Mouse (Mus musculus): Measurements from ENCODE around the gene Cd93. TPM values are rescaled to one million over a fixed set of nuclear protein-coding genes. Genes with fewer than 3 reads are reported as not detected.
A peak's percentile ranks its signal among the peaks of the same experiment; 100 is the strongest.

Cd93 gene
- polyA plus RNA-seq, 1 experiment: 7.5 TPM

DNA sequence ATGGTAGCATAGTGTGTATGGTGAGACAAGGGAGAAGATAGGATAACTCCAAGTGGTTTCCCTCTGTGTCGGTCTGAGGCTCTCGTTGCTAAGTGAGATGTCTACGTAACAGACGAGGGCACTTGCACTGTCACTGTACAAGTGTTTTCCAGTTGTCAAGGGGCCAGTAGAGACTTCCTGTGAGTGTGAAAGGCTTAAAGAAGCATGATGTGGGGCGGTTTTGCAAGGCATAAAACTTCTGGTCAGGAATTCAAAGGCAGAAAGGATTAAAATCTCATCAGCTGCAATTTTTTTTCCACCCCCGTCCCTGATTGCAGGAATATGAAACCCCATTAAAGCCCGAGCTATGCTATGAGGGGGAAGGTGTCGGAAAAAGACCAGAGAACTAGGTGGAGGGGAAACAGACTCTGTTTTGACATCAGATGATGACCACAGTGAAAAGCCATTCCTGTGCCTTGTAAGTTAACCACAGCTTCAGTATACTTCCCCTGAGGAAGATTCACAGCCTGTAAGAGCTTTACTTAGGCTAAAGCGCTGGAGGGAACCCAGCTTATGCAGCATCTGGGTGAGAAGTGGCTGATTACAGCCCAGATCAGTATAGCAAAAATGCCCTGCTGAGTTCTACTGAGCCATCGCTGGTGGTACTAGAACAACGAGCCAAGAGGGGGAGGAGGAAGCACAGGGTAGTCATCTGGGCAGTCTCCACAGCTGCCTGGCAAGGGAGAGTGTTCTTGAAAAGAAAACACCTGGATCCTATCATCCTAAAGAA is 46.2 kb downstream of the Cd93 start:
- no peaks in the 10 kb centered on the region for H3K36me3 ChIP-seq (ENCODE audit: control insufficient read depth, insufficient read depth, low read length)
- DNase-seq (ENCODE audit: low read depth in 1 of 2, low spot score in 2 of 2): no peak
- peak overlapping the region; percentile 17; the same call in 1 of the 2 replicates for H3K27ac ChIP-seq (ENCODE audit: insufficient read depth, low read length)
- H3K4me1 ChIP-seq (ENCODE audit: control insufficient read depth, insufficient read depth, insufficient read length): peaks cover 9% of the 10 kb centered on the region
- TF ChIP-seq CTCF (IDR thresholded peaks at IDR 0.05; ENCODE audit: extremely low read depth, insufficient read depth, insufficient read length, insufficient replicate concordance) (no peak), POLR2A (IDR thresholded peaks at IDR 0.05; ENCODE audit: low read depth, low read length) (no peak)
- H3K4me3 ChIP-seq (ENCODE audit: extremely low read depth, insufficient read depth, insufficient read length): no peak overlapping the region
- H3K27me3 ChIP-seq (ENCODE audit: control insufficient read depth, insufficient read depth, low read length): peaks cover 3% of the 10 kb centered on the region
- 23% methylated on average over 11 of the region's 11 CpGs for WGBS

DNA sequence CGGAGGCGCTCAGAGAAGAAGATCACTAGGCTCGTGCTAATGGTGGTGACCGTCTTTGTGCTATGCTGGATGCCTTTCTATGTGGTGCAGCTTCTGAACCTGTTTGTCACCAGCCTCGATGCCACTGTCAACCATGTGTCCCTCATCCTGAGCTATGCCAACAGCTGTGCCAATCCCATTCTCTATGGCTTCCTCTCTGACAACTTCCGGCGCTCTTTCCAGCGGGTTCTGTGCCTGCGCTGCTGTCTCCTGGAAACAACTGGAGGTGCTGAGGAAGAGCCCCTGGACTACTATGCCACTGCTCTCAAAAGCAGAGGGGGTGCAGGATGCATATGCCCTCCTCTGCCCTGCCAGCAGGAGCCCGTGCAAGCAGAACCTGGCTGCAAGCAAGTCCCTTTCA is 47.2 kb downstream of the Cd93 start:
- H3K4me1 ChIP-seq (ENCODE audit: control insufficient read depth, insufficient read depth, insufficient read length): peaks cover 9% of the 10 kb centered on the region
- WGBS: 78% methylated on average over 10 of the region's 10 CpGs
- no peak overlapping the region for H3K4me3 ChIP-seq (ENCODE audit: extremely low read depth, insufficient read depth, insufficient read length)
- H3K27ac ChIP-seq (ENCODE audit: insufficient read depth, low read length): no peak overlapping the region
- TF ChIP-seq POLR2A (IDR thresholded peaks at IDR 0.05; ENCODE audit: low read depth, low read length) (no peak), CTCF (IDR thresholded peaks at IDR 0.05; ENCODE audit: extremely low read depth, insufficient read depth, insufficient read length, insufficient replicate concordance) (no peak)
- no peak for DNase-seq (ENCODE audit: low read depth in 1 of 2, low spot score in 2 of 2)
- H3K36me3 ChIP-seq (ENCODE audit: control insufficient read depth, insufficient read depth, low read length): no peaks in the 10 kb centered on the region
- H3K27me3 ChIP-seq (ENCODE audit: control insufficient read depth, insufficient read depth, low read length): peaks cover 3% of the 10 kb centered on the region

DNA sequence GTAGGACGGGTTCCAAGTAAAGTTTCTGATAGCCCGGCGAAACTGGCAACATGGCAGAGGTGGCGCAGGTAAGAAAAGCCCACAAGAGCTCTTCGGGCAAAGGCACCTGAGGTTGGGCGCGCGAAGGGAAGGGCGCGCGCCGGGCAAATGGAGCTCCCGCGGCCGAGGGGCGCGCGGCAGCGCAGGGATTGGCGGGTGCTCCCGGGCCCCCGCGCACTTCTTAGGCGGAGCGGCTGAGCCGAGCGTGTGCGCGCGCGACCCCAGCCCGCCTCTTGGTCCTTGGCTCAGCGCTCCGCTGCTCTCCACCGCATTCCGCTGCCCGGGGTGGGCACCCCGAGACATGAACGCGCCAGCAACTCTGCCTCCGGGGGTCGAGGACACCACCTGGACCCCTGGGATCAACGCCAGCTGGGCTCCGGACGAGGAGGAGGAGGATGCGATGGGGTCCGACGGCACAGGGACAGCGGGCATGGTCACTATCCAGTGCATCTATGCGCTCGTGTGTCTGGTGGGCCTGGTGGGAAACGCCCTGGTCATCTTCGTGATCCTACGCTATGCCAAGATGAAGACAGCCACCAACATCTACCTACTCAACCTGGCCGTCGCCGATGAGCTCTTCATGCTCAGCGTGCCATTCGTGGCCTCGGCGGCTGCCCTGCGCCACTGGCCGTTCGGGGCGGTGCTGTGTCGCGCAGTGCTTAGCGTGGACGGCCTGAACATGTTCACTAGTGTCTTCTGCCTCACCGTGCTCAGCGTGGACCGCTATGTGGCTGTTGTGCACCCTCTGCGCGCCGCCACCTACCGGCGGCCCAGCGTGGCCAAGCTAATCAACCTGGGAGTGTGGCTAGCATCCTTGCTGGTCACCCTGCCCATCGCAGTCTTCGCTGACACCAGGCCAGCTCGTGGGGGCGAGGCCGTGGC is 48.0 kb downstream of the Cd93 start, which contains the start of gene Sstr4:
Gene Sstr4, plus strand, starts transcription at position 214 of the 921 bp plus-strand sequence.
- Histone ChIP-seq H3K4me3 (ENCODE audit: extremely low read depth, insufficient read depth, insufficient read length) (peak within 1 kb of the TSS; percentile 38; the same call in 1 of the 2 replicates), H3K27me3 (ENCODE audit: control insufficient read depth, insufficient read depth, low read length) (peaks cover 3% of the 10 kb centered on the region), H3K36me3 (ENCODE audit: control insufficient read depth, insufficient read depth, low read length) (no peaks in the 10 kb centered on the region), H3K27ac (ENCODE audit: insufficient read depth, low read length) (no peak within 1 kb of the TSS), H3K4me1 (ENCODE audit: control insufficient read depth, insufficient read depth, insufficient read length) (peaks cover 9% of the 10 kb centered on the region)
- 10% methylated on average over 83 of the region's 83 CpGs for WGBS
- TF ChIP-seq POLR2A (IDR thresholded peaks at IDR 0.05; ENCODE audit: low read depth, low read length): no peak
- TF ChIP-seq CTCF (IDR thresholded peaks at IDR 0.05; ENCODE audit: extremely low read depth, insufficient read depth, insufficient read length, insufficient replicate concordance): peak; percentile 55; the same call in 1 of the 2 replicates
- peak in 1 of 2 experiments; percentile 40 for DNase-seq (ENCODE audit: low read depth in 1 of 2, low spot score in 2 of 2)

DNA sequence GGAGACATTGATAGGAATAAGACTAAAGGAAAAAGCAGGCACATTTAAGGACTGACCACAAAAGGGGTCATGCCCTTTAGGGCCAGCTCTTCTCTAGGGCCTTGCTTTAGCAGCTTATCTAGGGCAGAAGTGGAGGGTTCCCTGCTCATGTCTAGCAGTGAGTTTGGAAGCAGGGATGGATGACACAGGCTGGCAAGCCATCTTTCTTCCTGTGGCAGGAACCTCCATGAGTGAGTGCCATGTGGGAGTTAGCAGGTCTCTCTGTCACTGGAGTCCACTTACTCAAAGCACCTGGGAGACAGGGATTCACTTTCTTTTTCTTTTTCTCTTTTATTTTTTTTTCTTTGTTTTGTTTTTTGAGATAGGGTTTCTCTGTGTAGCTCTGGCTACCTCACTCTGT is 49.5 kb downstream of the Cd93 start:
- Histone ChIP-seq H3K27me3 (ENCODE audit: control insufficient read depth, insufficient read depth, low read length) (peaks cover 3% of the 10 kb centered on the region), H3K27ac (ENCODE audit: insufficient read depth, low read length) (no peak overlapping the region), H3K4me3 (ENCODE audit: extremely low read depth, insufficient read depth, insufficient read length) (no peak overlapping the region), H3K4me1 (ENCODE audit: control insufficient read depth, insufficient read depth, insufficient read length) (peaks cover 9% of the 10 kb centered on the region), H3K36me3 (ENCODE audit: control insufficient read depth, insufficient read depth, low read length) (no peaks in the 10 kb centered on the region)
- no peak for TF ChIP-seq POLR2A (IDR thresholded peaks at IDR 0.05; ENCODE audit: low read depth, low read length)
- no peak for TF ChIP-seq CTCF (IDR thresholded peaks at IDR 0.05; ENCODE audit: extremely low read depth, insufficient read depth, insufficient read length, insufficient replicate concordance)
- DNase-seq (ENCODE audit: low read depth in 1 of 2, low spot score in 2 of 2): no peak

DNA sequence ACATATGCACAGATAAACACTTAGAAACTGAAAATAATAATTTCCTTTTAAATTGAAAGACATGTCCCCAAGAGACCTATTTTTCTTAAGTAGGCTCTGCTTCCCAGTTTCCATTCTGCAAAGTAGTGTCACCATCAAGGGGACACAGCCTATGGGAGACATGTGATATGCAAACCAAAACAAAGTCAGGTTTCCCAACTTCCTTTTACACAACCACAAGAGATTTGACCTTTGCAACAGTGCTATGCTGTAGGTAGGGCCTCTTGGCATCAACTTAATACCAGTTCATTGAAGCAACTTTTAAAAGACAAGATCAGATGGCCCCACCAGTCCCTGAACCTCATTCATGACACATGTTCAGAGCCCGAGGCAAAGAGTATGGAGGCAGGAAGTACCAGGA is 50.2 kb downstream of the Cd93 start:
- no peak overlapping the region for H3K4me3 ChIP-seq (ENCODE audit: extremely low read depth, insufficient read depth, insufficient read length)
- H3K36me3 ChIP-seq (ENCODE audit: control insufficient read depth, insufficient read depth, low read length): no peaks in the 10 kb centered on the region
- no peak for DNase-seq (ENCODE audit: low read depth in 1 of 2, low spot score in 2 of 2)
- H3K27ac ChIP-seq (ENCODE audit: insufficient read depth, low read length): no peak overlapping the region
- H3K27me3 ChIP-seq (ENCODE audit: control insufficient read depth, insufficient read depth, low read length): peaks cover 3% of the 10 kb centered on the region
- H3K4me1 ChIP-seq (ENCODE audit: control insufficient read depth, insufficient read depth, insufficient read length): peaks cover 9% of the 10 kb centered on the region
- 44% methylated on average over 1 of the region's 1 CpGs for WGBS
- TF ChIP-seq POLR2A (IDR thresholded peaks at IDR 0.05; ENCODE audit: low read depth, low read length) (no peak), CTCF (IDR thresholded peaks at IDR 0.05; ENCODE audit: extremely low read depth, insufficient read depth, insufficient read length, insufficient replicate concordance) (no peak)

DNA sequence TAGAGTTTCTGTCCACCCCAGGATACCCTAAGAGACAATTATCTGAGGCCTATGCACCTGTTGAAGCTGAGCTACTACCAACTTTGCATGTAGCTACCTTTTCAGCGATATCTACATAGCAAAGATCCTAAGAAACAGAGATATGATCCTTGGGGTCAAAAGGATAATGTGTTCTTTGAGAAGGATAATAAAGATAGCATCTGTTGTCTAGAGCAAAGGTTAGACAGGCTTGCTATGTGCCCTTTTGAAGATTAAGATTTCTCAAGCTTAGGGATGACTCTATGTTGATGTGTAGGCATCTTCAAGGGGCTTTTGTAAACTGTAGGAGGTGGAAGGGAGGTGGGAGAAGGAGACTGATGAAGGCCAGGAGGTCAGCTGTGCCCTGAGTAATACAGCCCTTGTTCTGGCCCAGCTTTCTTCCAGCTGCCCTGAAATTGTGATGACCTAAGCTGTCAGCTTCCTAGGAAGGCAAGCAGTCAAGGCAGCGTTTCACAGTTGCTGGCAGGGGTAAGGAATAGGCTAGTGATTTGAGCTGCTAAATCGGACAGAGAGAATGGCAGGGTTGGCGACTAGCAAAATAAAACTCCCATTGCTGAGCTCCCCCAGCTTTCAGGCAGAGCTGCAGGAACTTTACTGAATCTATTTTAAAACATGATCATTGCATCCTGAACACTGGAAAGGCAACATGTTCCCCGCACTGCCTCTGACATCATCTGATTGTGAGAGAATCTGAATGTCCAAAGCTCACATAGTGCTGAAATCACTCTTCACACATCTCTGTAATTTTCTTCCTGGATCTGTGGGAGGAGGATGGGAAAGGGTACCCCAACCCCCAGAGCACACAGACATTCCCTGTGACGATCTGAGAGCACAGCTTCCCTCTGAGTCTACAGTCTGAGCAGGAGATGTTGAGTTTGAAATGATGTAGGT is 55.4 kb downstream of the Cd93 start:
- TF ChIP-seq POLR2A (IDR thresholded peaks at IDR 0.05; ENCODE audit: low read depth, low read length) (no peak), CTCF (IDR thresholded peaks at IDR 0.05; ENCODE audit: extremely low read depth, insufficient read depth, insufficient read length, insufficient replicate concordance) (no peak)

More for the DNA sequence above, 55.4 kb downstream of the Cd93 start:
- no peaks in the 10 kb centered on the region for H3K4me1 ChIP-seq (ENCODE audit: control insufficient read depth, insufficient read depth, insufficient read length)
- WGBS: 83% methylated on average over 6 of the region's 6 CpGs
- H3K27ac ChIP-seq (ENCODE audit: insufficient read depth, low read length): no peak overlapping the region
- H3K36me3 ChIP-seq (ENCODE audit: control insufficient read depth, insufficient read depth, low read length): no peaks in the 10 kb centered on the region
- H3K4me3 ChIP-seq (ENCODE audit: extremely low read depth, insufficient read depth, insufficient read length): no peak overlapping the region
- no peak for DNase-seq (ENCODE audit: low read depth in 1 of 2, low spot score in 2 of 2)
- H3K27me3 ChIP-seq (ENCODE audit: control insufficient read depth, insufficient read depth, low read length): no peaks in the 10 kb centered on the region
